Comparison of ENCODE assay signal across 8 mouse cellular contexts in genomic region chr1:180568248-180568647, GRCm38 (mm10). TPM values are rescaled to one million over a fixed set of nuclear protein-coding genes. Genes with fewer than 3 reads are reported as not detected.
DNase-seq lines count a peak whose midpoint lies in the region; ATAC-seq lines count a peak whose summit lies in the region.

No protein-coding gene starts in this region.

- H3K27ac ChIP-seq in brown adipose tissue, adult 24 weeks (replicated peaks; ENCODE audit: low read depth, low read length) = no peak overlapping the region
- peak overlapping the region; percentile 66 for H3K27ac ChIP-seq in hindbrain, embryonic 14.5 days
- peak overlapping the region; percentile 90 for H3K27ac ChIP-seq in midbrain, embryonic 16.5 days (ENCODE audit: low read length)

- peak overlapping the region; percentile 50 for H3K4me3 ChIP-seq in brown adipose tissue, adult 24 weeks (ENCODE audit: insufficient read depth, low read depth, low read length)
- peak overlapping the region; percentile 92 for H3K4me3 ChIP-seq in hindbrain, embryonic 14.5 days (replicated peaks; ENCODE audit: low read length)
- peak overlapping the region; percentile 91 for H3K4me3 ChIP-seq in midbrain, embryonic 16.5 days (ENCODE audit: low read depth, low read length)

- ATAC-seq in hindbrain, embryonic 14.5 days (ENCODE audit: low FRiP score) = peak; percentile 17; the same call in 1 of the 2 replicates
- ATAC-seq in midbrain, embryonic 16.5 days = peak; percentile 34
- no peak for ATAC-seq in activated CD4-positive, CD25-positive, alpha-beta regulatory T cell, adult 4 months

- H3K27me3 ChIP-seq in hindbrain, embryonic 14.5 days (ENCODE audit: control insufficient read depth, insufficient read depth, low read length) = no peaks in the 10 kb centered on the region
- no peaks in the 10 kb centered on the region for H3K27me3 ChIP-seq in midbrain, embryonic 16.5 days (ENCODE audit: control insufficient read depth, insufficient read depth, low read depth, low read length)

- 40% methylated on average over 7 of the region's 7 CpGs for WGBS in hindbrain, embryonic 14.5 days
- WGBS in midbrain, embryonic 16.5 days = 32% methylated on average over 7 of the region's 7 CpGs

- peaks cover 8% of the 10 kb centered on the region; the same call in 1 of the 2 replicates for H3K4me1 ChIP-seq in brown adipose tissue, adult 24 weeks (ENCODE audit: control insufficient read depth, insufficient read depth, insufficient read length, low read length)
- peaks cover 24% of the 10 kb centered on the region for H3K4me1 ChIP-seq in hindbrain, embryonic 14.5 days (replicated peaks; ENCODE audit: control insufficient read depth, insufficient read depth, low read length)
- peaks cover 21% of the 10 kb centered on the region for H3K4me1 ChIP-seq in midbrain, embryonic 16.5 days (ENCODE audit: control insufficient read depth, insufficient read depth, low read length)

- H3K4me2 ChIP-seq in hindbrain, embryonic 14.5 days (replicated peaks) = peak overlapping the region; percentile 97
- peak overlapping the region; percentile 69 for H3K4me2 ChIP-seq in midbrain, embryonic 16.5 days (ENCODE audit: low read length)

- DNase-seq in kidney, adult 11 months = peak; percentile 11
- no peak for DNase-seq in kidney, postnatal 14 days
- no peak for DNase-seq in hindbrain, embryonic 14.5 days (ENCODE audit: low spot score)
- DNase-seq in urinary bladder, postnatal 14 days (ENCODE audit: low spot score) = no peak
- DNase-seq in adrenal gland, postnatal 25 days = no peak

- peak overlapping the region; percentile 84 for H3K9ac ChIP-seq in hindbrain, embryonic 14.5 days
- peak overlapping the region; percentile 95 for H3K9ac ChIP-seq in midbrain, embryonic 16.5 days (ENCODE audit: low read depth, low read length)

- no peaks in the 10 kb centered on the region for H3K9me3 ChIP-seq in hindbrain, embryonic 14.5 days (ENCODE audit: control insufficient read depth, low read length)
- H3K9me3 ChIP-seq in midbrain, embryonic 16.5 days (replicated peaks; ENCODE audit: control insufficient read depth, low read length, poor library complexity, severe bottlenecking) = no peaks in the 10 kb centered on the region

- peaks cover 4% of the 10 kb centered on the region for H3K36me3 ChIP-seq in hindbrain, embryonic 14.5 days (replicated peaks; ENCODE audit: control insufficient read depth, insufficient read depth)
- no peaks in the 10 kb centered on the region for H3K36me3 ChIP-seq in midbrain, embryonic 16.5 days (ENCODE audit: control insufficient read depth, insufficient read depth, low read length)

RNA-seq across cellular contexts. Expression of gene Parp1, which starts 0.5 kb away (rescaled TPM):
- 53.1 and 67.8 TPM in 2 replicates for polyA plus RNA-seq in brown adipose tissue, adult 24 weeks (2012; ENCODE audit: insufficient read depth, insufficient read length, missing spikeins)
- polyA plus RNA-seq in hindbrain, embryonic 14.5 days (2014; fragmentation: Nextera tagmentation; extraction: Ambion mirVana) = 85.4 and 86.8 TPM in 2 replicates
- polyA plus RNA-seq in midbrain, embryonic 16.5 days (2015; fragmentation: Nextera tagmentation; extraction: Ambion mirVana) = 75.6 and 84.0 TPM in 2 replicates
- 10 to 100 TPM; 41.4 to 43.1 TPM for polyA plus RNA-seq in activated CD4-positive, CD25-positive, alpha-beta regulatory T cell, adult 4 months (2017; shearing (Covaris generic))
- 92.2 and 114 TPM in 2 replicates for total RNA-seq in adrenal gland, postnatal 25 days (2021)
